Mouse (Mus musculus): Measurements from ENCODE around the gene Rab6a.

GRCm38 (mm10) chr7:100688471-100688870, 81.3 kb downstream of the Rab6a start:
- no peak for TF ChIP-seq TAL1 (IDR thresholded peaks at IDR 0.05; ENCODE audit: low read length)
- TF ChIP-seq GATA1 (IDR thresholded peaks at IDR 0.05; ENCODE audit: low read length): no peak

Measured in erythroblast, embryonic 14.5 days (primary cell).